In genomic region chr7:3707027-3707426, GRCm38 (mm10) we compare ENCODE assay signal across 8 mouse cellular contexts. TPM values are rescaled to one million over a fixed set of nuclear protein-coding genes. Genes with fewer than 3 reads are reported as not detected.
DNase-seq lines count a peak whose midpoint lies in the region; ATAC-seq lines count a peak whose summit lies in the region.

No protein-coding gene starts in this region.

- ATAC-seq in hindbrain, embryonic 16.5 days, result no peak
- ATAC-seq in forebrain, embryonic 15.5 days (replicated peaks), result no peak
- ATAC-seq in megakaryocyte, adult 5-6 weeks (ENCODE audit: poor library complexity, severe bottlenecking), result peak; percentile 56

- no peaks in the 10 kb centered on the region for H3K27me3 ChIP-seq in hindbrain, embryonic 10.5 days (ENCODE audit: insufficient read depth, poor library complexity, severe bottlenecking)
- no peaks in the 10 kb centered on the region for H3K27me3 ChIP-seq in hindbrain, embryonic 16.5 days (replicated peaks; ENCODE audit: control insufficient read depth, insufficient read depth, low read length)
- no peaks in the 10 kb centered on the region for H3K27me3 ChIP-seq in forebrain, embryonic 15.5 days

- DNase-seq in hindbrain, embryonic 10.5 days (ENCODE audit: low spot score), result no peak
- peak; percentile 41 for DNase-seq in ES-CJ7 (ENCODE audit: low read depth, low spot score)
- no peak for DNase-seq in ovary, adult 18-20 months (ENCODE audit: low spot score)
- no peak for DNase-seq in adrenal gland, postnatal 36 days
- no peak for DNase-seq in adipocyte (ENCODE audit: low spot score)

- H3K4me3 ChIP-seq in hindbrain, embryonic 10.5 days, result 0 out of 2 replicates have a peak overlapping the region, but pooled peaks have one; percentile 18
- H3K4me3 ChIP-seq in hindbrain, embryonic 16.5 days (ENCODE audit: low read length), result no peak overlapping the region
- no peak overlapping the region for H3K4me3 ChIP-seq in forebrain, embryonic 15.5 days

- no peak overlapping the region for H3K27ac ChIP-seq in hindbrain, embryonic 10.5 days
- no peak overlapping the region for H3K27ac ChIP-seq in hindbrain, embryonic 16.5 days (ENCODE audit: low read depth, low read length)
- no peak overlapping the region for H3K27ac ChIP-seq in forebrain, embryonic 15.5 days (replicated peaks)

- no peak overlapping the region for H3K4me2 ChIP-seq in hindbrain, embryonic 16.5 days (ENCODE audit: low read length)
- H3K4me2 ChIP-seq in forebrain, embryonic 15.5 days (replicated peaks), result peak overlapping the region; percentile 79; the same call in 1 of the 2 replicates

- no peaks in the 10 kb centered on the region for H3K9me3 ChIP-seq in hindbrain, embryonic 10.5 days
- H3K9me3 ChIP-seq in hindbrain, embryonic 16.5 days (ENCODE audit: control insufficient read depth, low read length), result no peaks in the 10 kb centered on the region
- no peaks in the 10 kb centered on the region for H3K9me3 ChIP-seq in forebrain, embryonic 15.5 days

- H3K4me1 ChIP-seq in hindbrain, embryonic 10.5 days (replicated peaks), result peaks cover 27% of the 10 kb centered on the region
- H3K4me1 ChIP-seq in hindbrain, embryonic 16.5 days (ENCODE audit: control insufficient read depth, insufficient read depth, low read depth, low read length), result peaks cover 16% of the 10 kb centered on the region
- H3K4me1 ChIP-seq in forebrain, embryonic 15.5 days, result peaks cover 29% of the 10 kb centered on the region

- no peak overlapping the region for H3K9ac ChIP-seq in hindbrain, embryonic 16.5 days (ENCODE audit: low read depth, low read length)
- H3K9ac ChIP-seq in forebrain, embryonic 15.5 days (replicated peaks), result no peak overlapping the region

- WGBS in hindbrain, embryonic 10.5 days, result 66% methylated on average over 4 of the region's 4 CpGs
- 64% methylated on average over 4 of the region's 4 CpGs for WGBS in hindbrain, embryonic 16.5 days
- 71% methylated on average over 4 of the region's 4 CpGs for WGBS in forebrain, embryonic 15.5 days

- peaks cover 41% of the 10 kb centered on the region for H3K36me3 ChIP-seq in hindbrain, embryonic 10.5 days
- H3K36me3 ChIP-seq in hindbrain, embryonic 16.5 days (ENCODE audit: control insufficient read depth, insufficient read depth, low read length), result peaks cover 11% of the 10 kb centered on the region
- H3K36me3 ChIP-seq in forebrain, embryonic 15.5 days, result peaks cover 22% of the 10 kb centered on the region

RNA-seq across cellular contexts. Expression of gene Rps9, which starts 3.2 kb away (rescaled TPM):
- polyA plus RNA-seq in hindbrain, embryonic 10.5 days (2016; fragmentation: Nextera tagmentation; extraction: Ambion mirVana), result 1,151 and 1,302 TPM in 2 replicates
- 675 and 689 TPM in 2 replicates for polyA plus RNA-seq in hindbrain, embryonic 16.5 days (2015; fragmentation: Nextera tagmentation; extraction: Ambion mirVana)
- polyA plus RNA-seq in forebrain, embryonic 15.5 days (2015; fragmentation: Nextera tagmentation; extraction: Ambion mirVana), result 995 and 1,054 TPM in 2 replicates
- 1,476 and 1,615 TPM in 2 replicates for total RNA-seq in megakaryocyte, adult 5-6 weeks (2015)
- 1,141 and 1,307 TPM in 2 replicates for total RNA-seq in megakaryocyte, adult 5-6 weeks (2017)
- 1,000 to 10,000 TPM; 1,002 to 1,021 TPM for total RNA-seq in adrenal gland, postnatal 36 days (2021)

RNA-seq across cellular contexts. Expression of gene Pirb, which starts 13.2 kb away (rescaled TPM):
- 0.07 and 0.38 TPM in 2 replicates for polyA plus RNA-seq in hindbrain, embryonic 10.5 days (2016; fragmentation: Nextera tagmentation; extraction: Ambion mirVana)
- 0.21 and 0.50 TPM in 2 replicates for polyA plus RNA-seq in hindbrain, embryonic 16.5 days (2015; fragmentation: Nextera tagmentation; extraction: Ambion mirVana)
- polyA plus RNA-seq in forebrain, embryonic 15.5 days (2015; fragmentation: Nextera tagmentation; extraction: Ambion mirVana), result 0.27 and 0.33 TPM in 2 replicates
- total RNA-seq in megakaryocyte, adult 5-6 weeks (2015), result 366 and 379 TPM in 2 replicates
- 233 and 235 TPM in 2 replicates for total RNA-seq in megakaryocyte, adult 5-6 weeks (2017)
- 1 to 10 TPM; 1.8 to 2.6 TPM for total RNA-seq in adrenal gland, postnatal 36 days (2021)

RNA-seq across cellular contexts. Expression of gene Mboat7, which starts 13.7 kb away (rescaled TPM):
- polyA plus RNA-seq in hindbrain, embryonic 10.5 days (2016; fragmentation: Nextera tagmentation; extraction: Ambion mirVana), result 38.9 and 39.2 TPM in 2 replicates
- polyA plus RNA-seq in hindbrain, embryonic 16.5 days (2015; fragmentation: Nextera tagmentation; extraction: Ambion mirVana), result 124 and 127 TPM in 2 replicates
- 54.8 and 66.7 TPM in 2 replicates for polyA plus RNA-seq in forebrain, embryonic 15.5 days (2015; fragmentation: Nextera tagmentation; extraction: Ambion mirVana)
- 96.2 and 102 TPM in 2 replicates for total RNA-seq in megakaryocyte, adult 5-6 weeks (2015)
- 47.2 and 55.7 TPM in 2 replicates for total RNA-seq in megakaryocyte, adult 5-6 weeks (2017)
- total RNA-seq in adrenal gland, postnatal 36 days (2021), result 10 to 100 TPM; 62.4 to 66.6 TPM

RNA-seq across cellular contexts. Expression of gene Tsen34, which starts 14.4 kb away (rescaled TPM):
- 269 and 282 TPM in 2 replicates for polyA plus RNA-seq in hindbrain, embryonic 10.5 days (2016; fragmentation: Nextera tagmentation; extraction: Ambion mirVana)
- polyA plus RNA-seq in hindbrain, embryonic 16.5 days (2015; fragmentation: Nextera tagmentation; extraction: Ambion mirVana), result 282 and 308 TPM in 2 replicates
- polyA plus RNA-seq in forebrain, embryonic 15.5 days (2015; fragmentation: Nextera tagmentation; extraction: Ambion mirVana), result 247 and 254 TPM in 2 replicates
- 30.0 and 34.0 TPM in 2 replicates for total RNA-seq in megakaryocyte, adult 5-6 weeks (2015)
- total RNA-seq in megakaryocyte, adult 5-6 weeks (2017), result 25.3 and 28.3 TPM in 2 replicates
- total RNA-seq in adrenal gland, postnatal 36 days (2021), result 100 to 1,000 TPM in 1 of 2 experiments, 10 to 100 TPM in 1; 99.5 to 113 TPM

RNA-seq across cellular contexts. Expression of gene Tmc4, which starts 29.7 kb away (rescaled TPM):
- polyA plus RNA-seq in hindbrain, embryonic 10.5 days (2016; fragmentation: Nextera tagmentation; extraction: Ambion mirVana), result 3.5 and 5.8 TPM in 2 replicates
- 3.8 and 4.6 TPM in 2 replicates for polyA plus RNA-seq in hindbrain, embryonic 16.5 days (2015; fragmentation: Nextera tagmentation; extraction: Ambion mirVana)
- 2.6 and 3.1 TPM in 2 replicates for polyA plus RNA-seq in forebrain, embryonic 15.5 days (2015; fragmentation: Nextera tagmentation; extraction: Ambion mirVana)
- 9.0 and 9.9 TPM in 2 replicates for total RNA-seq in megakaryocyte, adult 5-6 weeks (2015)
- 9.8 and 11.8 TPM in 2 replicates for total RNA-seq in megakaryocyte, adult 5-6 weeks (2017)
- total RNA-seq in adrenal gland, postnatal 36 days (2021), result 10 to 100 TPM in 1 of 2 experiments, 1 to 10 TPM in 1; 8.7 to 11.6 TPM
